Mouse (Mus musculus) liver, embryonic 16.5 days (tissue): ENCODE results near the gene Ndel1. TPM values are rescaled to one million over a fixed set of nuclear protein-coding genes. Genes with fewer than 3 reads are reported as not detected.

Experiments
- ATAC-seq: fragments of 200-750 bp; cut with Nextera tagmentation; 2 replicates; pipeline ENCODE4 v1.8.0; 2017; ENCODE audit warnings: low read depth, mild to moderate bottlenecking, moderate number of reproducible peaks, moderate library complexity
- H3K27ac ChIP-seq: fragments of 300-500 bp; sonication (generic); 2 replicates; pipeline ENCODE4 v1.5.1; 2014; ENCODE audit warnings: mild to moderate bottlenecking, low read length
- H3K27me3 ChIP-seq: fragments of 300-500 bp; sonication (generic); 2 replicates; pipeline ENCODE4 v1.6.1; 2014; ENCODE audit warnings: low read depth, low read length, mixed read lengths; ENCODE audit not compliant: control insufficient read depth, insufficient read depth
- H3K36me3 ChIP-seq: fragments of 300-500 bp; sonication (generic); 2 replicates; pipeline ENCODE4 v1.6.1; 2014; ENCODE audit warnings: mild to moderate bottlenecking; ENCODE audit not compliant: control insufficient read depth, insufficient read depth
- H3K4me1 ChIP-seq: fragments of 300-500 bp; sonication (generic); 2 replicates; pipeline ENCODE4 v1.6.1; 2014; ENCODE audit warnings: low read depth, low read length, mixed read lengths; ENCODE audit not compliant: control insufficient read depth
- H3K4me2 ChIP-seq: fragments of 300-500 bp; sonication (generic); 2 replicates; pipeline ENCODE4 v1.6.1; 2014; ENCODE audit warnings: low read depth, low read length, mixed read lengths
- H3K4me3 ChIP-seq: fragments of 300-500 bp; sonication (generic); 2 replicates; pipeline ENCODE4 v1.5.1; 2014; ENCODE audit warnings: low read depth, mild to moderate bottlenecking, low read length
- H3K9ac ChIP-seq: fragments of 300-500 bp; sonication (generic); 2 replicates; pipeline ENCODE4 v1.6.1; 2014; ENCODE audit warnings: low read depth, low read length
- H3K9me3 ChIP-seq: fragments of 300-500 bp; sonication (generic); replicated peaks from 2 replicates; pipeline ENCODE4 v1.6.1; 2016; ENCODE audit warnings: low read length; ENCODE audit not compliant: control insufficient read depth
- WGBS: fragments of 180-500 bp; shearing (Covaris S2); extraction: QIAGEN DNeasy Blood & Tissue Kit; methylation state at CpG from one replicate; pipeline ENCODE4 v1.1.7; 2014; ENCODE audit not compliant: insufficient replicate concordance; 5-methylcytosine and 5-hydroxymethylcytosine counted together
- polyA plus RNA-seq: library from polyadenylated mRNA; unstranded; fragments of >200 nt; fragmentation: Nextera tagmentation; extraction: Ambion mirVana; gene quantifications from 2 replicates; pipeline ENCODE4 v1.2.1, GENCODE M21; 2015

Ndel1 gene
- 36.9 and 38.6 TPM in 2 replicates for polyA plus RNA-seq

- Histone ChIP-seq H3K4me1 (peaks cover 4% of the 10 kb centered on the region), H3K9ac (no peak within 1 kb of the TSS), H3K36me3 (no peaks in the 10 kb centered on the region), H3K4me2 (0 out of 2 replicates have a peak within 1 kb of the TSS, but pooled peaks have one; percentile 10), H3K9me3 (no peaks in the 10 kb centered on the region), H3K4me3 (0 out of 2 replicates have a peak within 1 kb of the TSS, but pooled peaks have one; percentile 11), H3K27ac (peak within 1 kb of the TSS; percentile 14), H3K27me3 (no peaks in the 10 kb centered on the region)
- no peak; the same call in 1 of the 2 replicates for ATAC-seq
- WGBS: 24% methylated on average over 6 of the region's 6 CpGs
Measured at GRCm38 (mm10) chr11:68871748-68872147, at the start of gene Ndel1. TSS of gene Ndel1 (minus strand) at chr11:68871858.

- 60% methylated on average over 4 of the region's 4 CpGs for WGBS
- H3K36me3 ChIP-seq: no peaks in the 10 kb centered on the region
Measured at GRCm38 (mm10) chr11:68914566-68914965, 42.9 kb upstream of the Ndel1 start.

GRCm38 (mm10) chr11:68911531-68912177 lies 40.0 kb upstream of the Ndel1 start:
- no peak overlapping the region for H3K4me2 ChIP-seq

More at GRCm38 (mm10) chr11:68914566-68914965, 42.9 kb upstream of the Ndel1 start:
- Histone ChIP-seq H3K4me1 (no peaks in the 10 kb centered on the region), H3K9me3 (no peaks in the 10 kb centered on the region), H3K27me3 (peaks cover 10% of the 10 kb centered on the region), H3K4me2 (no peak overlapping the region), H3K9ac (no peak overlapping the region), H3K27ac (no peak overlapping the region), H3K4me3 (no peak overlapping the region)
- ATAC-seq: no peak

GRCm38 (mm10) chr11:68908846-68909503 lies 37.3 kb upstream of the Ndel1 start:
- Histone ChIP-seq H3K4me2 (no peak overlapping the region), H3K27ac (no peak overlapping the region), H3K36me3 (peaks cover 22% of the 10 kb centered on the region), H3K9ac (no peak overlapping the region), H3K27me3 (peaks cover 10% of the 10 kb centered on the region), H3K4me1 (no peaks in the 10 kb centered on the region), H3K9me3 (no peaks in the 10 kb centered on the region), H3K4me3 (no peak overlapping the region)
- 55% methylated on average over 7 of the region's 7 CpGs for whole genome bisulfite sequencing
- ATAC-seq: no peak

More at GRCm38 (mm10) chr11:68911531-68912177, 40.0 kb upstream of the Ndel1 start:
- H3K36me3 ChIP-seq: no peaks in the 10 kb centered on the region
- H3K27ac ChIP-seq: no peak overlapping the region
- H3K9ac ChIP-seq: no peak overlapping the region
- no peak overlapping the region for H3K4me3 ChIP-seq
- H3K4me1 ChIP-seq: no peaks in the 10 kb centered on the region
- ATAC-seq: no peak
- H3K27me3 ChIP-seq: peaks cover 10% of the 10 kb centered on the region
- 15% methylated on average over 14 of the region's 14 CpGs for WGBS
- no peaks in the 10 kb centered on the region for H3K9me3 ChIP-seq

DNA sequence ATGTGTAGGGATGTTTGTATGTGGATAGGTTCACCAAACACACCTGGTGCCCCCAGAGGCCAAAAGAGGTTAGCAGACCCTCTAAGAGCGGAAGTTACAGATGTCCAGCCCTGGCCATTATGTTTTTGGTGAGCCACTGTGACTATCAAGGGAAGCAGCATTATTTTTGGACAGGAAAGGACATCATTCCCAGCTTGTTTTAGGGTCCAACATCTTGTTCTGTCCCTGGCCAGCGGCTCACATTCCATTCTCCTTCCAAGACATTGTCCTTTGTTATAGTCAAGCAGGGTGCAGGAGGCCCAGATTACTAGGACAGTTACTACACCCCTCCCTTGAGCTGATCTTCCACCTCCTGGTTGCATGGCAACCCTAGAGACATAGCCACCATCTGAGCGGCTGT lies 35.6 kb upstream of the Ndel1 start:
- Histone ChIP-seq H3K9ac (no peak overlapping the region), H3K27ac (no peak overlapping the region), H3K4me1 (peaks cover 8% of the 10 kb centered on the region), H3K4me3 (no peak overlapping the region), H3K36me3 (peaks cover 35% of the 10 kb centered on the region), H3K4me2 (no peak overlapping the region), H3K9me3 (no peaks in the 10 kb centered on the region), H3K27me3 (peaks cover 9% of the 10 kb centered on the region)
- WGBS: 69% methylated on average over 3 of the region's 3 CpGs
- ATAC-seq: no peak

DNA sequence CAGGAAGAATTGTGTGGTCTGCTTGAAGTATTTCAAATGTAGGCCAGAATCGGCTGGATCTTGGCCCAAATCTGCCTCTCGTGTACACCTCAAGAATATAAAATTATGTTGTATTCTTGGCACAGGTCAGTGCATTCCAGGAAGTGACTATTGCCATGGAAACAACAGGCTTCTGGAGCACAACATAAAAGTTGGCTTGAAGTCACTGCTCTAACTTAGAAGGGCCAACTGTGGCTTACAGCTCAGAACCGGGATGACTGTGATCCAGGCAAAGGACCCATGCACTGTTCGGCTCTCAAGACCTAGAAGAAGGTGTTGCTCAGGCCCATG lies 34.8 kb upstream of the Ndel1 start:
- no peak for ATAC-seq
- H3K4me2 ChIP-seq: no peak overlapping the region
- H3K27me3 ChIP-seq: peaks cover 3% of the 10 kb centered on the region; the same call in 1 of the 2 replicates
- no peaks in the 10 kb centered on the region for H3K9me3 ChIP-seq
- peaks cover 35% of the 10 kb centered on the region for H3K36me3 ChIP-seq
- H3K4me1 ChIP-seq: peaks cover 8% of the 10 kb centered on the region
- H3K9ac ChIP-seq: no peak overlapping the region
- no peak overlapping the region for H3K4me3 ChIP-seq
- H3K27ac ChIP-seq: no peak overlapping the region
- 60% methylated on average over 4 of the region's 4 CpGs for WGBS

DNA sequence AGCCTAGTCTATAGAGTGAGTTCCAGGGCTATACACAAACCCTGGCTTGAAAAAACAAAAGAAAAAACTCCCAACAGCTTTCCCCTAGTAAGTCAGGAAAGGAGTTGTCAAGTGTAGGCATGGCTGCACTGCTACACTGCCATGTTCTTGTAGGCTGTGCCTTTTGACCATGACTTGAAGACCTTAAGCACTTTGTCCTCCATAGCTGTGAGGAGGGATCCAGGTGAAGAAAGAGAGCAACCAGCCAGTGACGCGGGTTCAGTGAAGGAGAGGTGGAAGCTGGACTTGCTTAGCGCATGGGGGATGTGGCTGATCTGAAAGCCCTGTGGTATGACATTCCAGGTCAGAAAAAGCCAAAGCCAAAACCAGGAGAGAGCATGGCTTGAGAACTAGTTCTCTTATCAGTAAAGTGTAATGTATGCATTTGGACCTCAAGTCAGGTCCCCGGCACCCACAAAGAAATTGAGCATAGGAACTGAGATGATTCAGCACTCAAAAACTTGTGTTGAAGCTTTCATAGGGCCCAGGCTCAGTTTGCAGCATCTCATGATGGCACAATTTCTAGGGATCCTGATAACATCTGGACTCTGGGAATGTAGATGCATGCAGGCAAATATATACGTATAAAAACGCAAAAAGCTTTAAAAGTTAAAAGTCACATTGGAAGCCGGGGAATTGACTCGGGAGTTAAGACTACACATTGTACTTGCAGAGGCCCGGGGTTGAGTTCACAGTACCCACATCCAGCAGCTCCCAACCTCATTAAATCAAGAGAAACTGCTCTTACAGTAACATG lies 34.2 kb upstream of the Ndel1 start:
- H3K36me3 ChIP-seq: peaks cover 35% of the 10 kb centered on the region
- no peak for ATAC-seq
- H3K27me3 ChIP-seq: no peaks in the 10 kb centered on the region
- peaks cover 12% of the 10 kb centered on the region for H3K4me1 ChIP-seq
- 79% methylated on average over 9 of the region's 9 CpGs for WGBS
- no peak overlapping the region for H3K27ac ChIP-seq
- H3K9ac ChIP-seq: no peak overlapping the region
- H3K9me3 ChIP-seq: no peaks in the 10 kb centered on the region
- H3K4me2 ChIP-seq: no peak overlapping the region
- no peak overlapping the region for H3K4me3 ChIP-seq

- Histone ChIP-seq H3K4me1 (peaks cover 14% of the 10 kb centered on the region), H3K9me3 (no peaks in the 10 kb centered on the region), H3K4me3 (no peak overlapping the region), H3K9ac (no peak overlapping the region), H3K27me3 (no peaks in the 10 kb centered on the region), H3K4me2 (no peak overlapping the region), H3K36me3 (peaks cover 35% of the 10 kb centered on the region), H3K27ac (no peak overlapping the region)
- ATAC-seq: no peak
- WGBS: 83% methylated on average over 3 of the region's 3 CpGs
Measured at GRCm38 (mm10) chr11:68905138-68905531, 33.5 kb upstream of the Ndel1 start.
